Mouse (Mus musculus) myocyte (in vitro differentiated cells): ENCODE data around the gene Mical2.

Experiments
- E2F4 ChIP-seq: IDR thresholded peaks from one replicate; pipeline ENCODE4 v1.6.1; 2011; ENCODE audit warnings: mild to moderate bottlenecking, control low read depth, moderate library complexity; ENCODE audit not compliant: insufficient read depth
- MAX ChIP-seq: IDR thresholded peaks from one replicate; pipeline ENCODE4 v1.6.1; 2011; ENCODE audit warnings: low read depth, mild to moderate bottlenecking, control low read depth
- POLR2A ChIP-seq: IDR thresholded peaks from one replicate; pipeline ENCODE4 v1.6.1; 2011; ENCODE audit warnings: low read depth, mild to moderate bottlenecking, control low read depth, moderate library complexity; ENCODE audit not compliant: insufficient read length
- SRF ChIP-seq: IDR thresholded peaks from one replicate; pipeline ENCODE4 v1.6.1; 2011; ENCODE audit warnings: low read depth; ENCODE audit not compliant: control insufficient read depth, insufficient read length
- USF1 ChIP-seq: IDR thresholded peaks from one replicate; pipeline ENCODE4 v1.6.1; 2011; ENCODE audit warnings: low read depth, mild to moderate bottlenecking, control low read depth, moderate library complexity

DNA sequence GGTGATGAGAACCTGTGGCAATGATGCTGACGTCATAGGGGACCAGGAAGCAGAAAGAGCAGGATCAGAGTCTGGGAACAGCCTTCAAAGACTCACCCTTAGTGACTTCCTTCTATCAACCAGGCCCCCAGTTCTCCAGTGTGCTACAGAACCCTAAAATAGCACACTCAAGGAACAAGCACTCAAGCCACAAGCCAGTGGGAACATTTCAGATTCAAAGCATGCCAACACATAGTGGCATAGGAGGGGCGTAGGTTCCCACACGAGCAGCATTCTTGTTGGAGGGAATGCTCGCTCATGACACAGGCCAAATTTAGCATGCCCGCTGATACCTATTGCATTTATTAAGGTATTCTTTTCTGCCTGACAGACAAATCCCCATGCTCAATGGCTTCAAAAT, 35.5 kb downstream of the Mical2 start:
- TF ChIP-seq SRF (no peak), MAX (no peak), POLR2A (no peak), E2F4 (no peak), USF1 (no peak)
